Mouse (Mus musculus): Measurements from ENCODE around the gene Triap1.

- TF ChIP-seq CTCF (IDR thresholded peaks at IDR 0.05; ENCODE audit: low read depth) (no peak), EP300 (optimal IDR thresholded peaks at IDR 0.05) (no peak)
Observed at GRCm38 (mm10) chr5:115362819-115363714, 22.0 kb downstream of the Triap1 start.
